Mouse (Mus musculus): Measurements from ENCODE around the gene Lgals4. TPM values are rescaled to one million over a fixed set of nuclear protein-coding genes. Genes with fewer than 3 reads are reported as not detected.
"Not testable (repeated sequence)": the region's sequence is repeated elsewhere in the genome, so short reads cannot be mapped to it uniquely, and the experiment has no call there.

Lgals4 gene
- polyA plus RNA-seq, 1 experiment from 2014 or later = 17.4 TPM

DNA sequence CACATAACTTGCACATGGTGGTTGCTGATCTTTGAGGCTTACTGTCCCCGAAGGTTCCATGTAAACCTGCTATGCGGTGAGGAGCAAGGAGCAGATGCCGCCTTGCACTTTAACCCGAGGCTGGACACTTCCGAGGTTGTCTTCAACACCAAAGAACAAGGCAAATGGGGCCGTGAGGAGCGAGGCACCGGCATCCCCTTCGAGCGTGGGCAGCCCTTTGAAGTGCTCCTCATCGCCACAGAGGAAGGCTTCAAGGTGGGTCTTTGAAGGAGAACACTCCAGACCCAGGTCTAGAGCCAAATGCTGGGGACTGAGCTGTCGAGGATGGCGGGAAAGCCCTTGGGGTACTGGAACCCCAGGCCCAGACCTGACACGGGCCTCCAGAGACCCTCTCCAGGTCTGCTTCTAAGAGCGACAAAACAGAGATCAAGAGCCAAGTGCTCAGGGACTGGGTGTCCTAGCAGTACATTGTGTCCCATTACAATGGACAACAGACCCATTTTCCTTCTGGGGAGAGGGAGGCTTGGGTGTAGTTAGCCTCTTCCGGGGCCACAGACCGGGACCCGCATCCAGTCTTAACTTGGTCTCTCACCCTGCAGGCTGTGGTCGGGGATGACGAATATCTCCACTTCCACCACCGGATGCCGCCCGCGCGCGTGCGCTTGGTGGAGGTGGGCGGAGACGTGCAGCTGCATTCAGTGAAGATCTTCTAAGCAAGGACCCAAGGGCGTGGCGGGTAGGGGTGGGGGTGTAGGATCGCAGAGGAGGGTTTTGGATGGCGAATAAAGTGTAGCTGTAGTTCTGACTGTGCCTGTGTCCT lies 32.0 kb downstream of the Lgals4 start:
- peak overlapping the region; percentile 69 for H3K9ac ChIP-seq (ENCODE audit: low read length)
- H3K4me2 ChIP-seq (ENCODE audit: low read depth, low read length) = peak overlapping the region; percentile 70
- H3K36me3 ChIP-seq (ENCODE audit: control insufficient read depth, insufficient read depth) = no peaks in the 10 kb centered on the region
- WGBS = 39% methylated on average over 33 of the region's 33 CpGs
- peaks cover 9% of the 10 kb centered on the region for H3K4me1 ChIP-seq (ENCODE audit: control insufficient read depth, insufficient read depth, low read length)
- H3K4me3 ChIP-seq (ENCODE audit: low read length) = peak overlapping the region; percentile 34
- ATAC-seq (replicated peaks; ENCODE audit: extremely low read depth, insufficient read depth, low FRiP score) = peak; percentile 62
- no peaks in the 10 kb centered on the region for H3K27me3 ChIP-seq (ENCODE audit: control insufficient read depth, insufficient read depth, low read length)
- peaks cover 4% of the 10 kb centered on the region for H3K9me3 ChIP-seq (replicated peaks; ENCODE audit: control insufficient read depth, low read length)
- peak overlapping the region; percentile 50; the same call in 1 of the 2 replicates for H3K27ac ChIP-seq (ENCODE audit: low read length)

DNA sequence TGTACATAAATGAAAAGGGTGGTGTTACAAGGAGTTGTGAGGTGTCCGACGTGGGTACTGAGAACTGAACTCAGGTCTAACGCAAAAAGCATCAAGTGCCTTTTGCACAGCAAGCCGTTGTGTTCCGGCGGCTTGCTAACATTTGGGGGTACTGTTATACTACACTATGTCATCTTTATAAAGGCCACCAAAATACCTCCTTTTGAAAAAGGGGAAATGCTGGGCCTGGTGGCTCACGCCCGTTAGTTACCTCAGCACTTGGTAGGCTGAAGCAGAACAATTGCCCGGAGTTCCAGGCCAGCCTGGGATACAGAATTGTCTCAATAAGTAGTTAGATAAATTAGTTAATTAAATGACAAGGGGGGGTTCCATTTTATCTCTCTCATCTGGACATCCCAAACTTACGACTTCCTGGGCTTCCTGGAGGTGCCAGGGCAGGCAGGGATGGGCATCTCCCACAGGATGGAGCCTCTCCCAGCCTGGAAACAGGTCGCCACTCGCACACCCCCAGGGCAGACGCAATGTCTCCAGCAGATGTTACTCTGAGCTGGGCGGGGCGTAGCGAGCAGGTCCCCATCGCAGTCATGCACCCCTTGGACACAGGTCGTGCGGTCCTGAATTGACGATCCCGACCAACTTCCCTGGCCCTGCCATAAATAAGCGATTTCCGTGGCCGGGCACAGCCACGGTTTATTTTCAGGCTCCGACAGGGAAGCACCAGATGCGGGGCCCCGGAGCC lies 33.3 kb downstream of the Lgals4 start:
- no peak overlapping the region for H3K9ac ChIP-seq (ENCODE audit: low read length)
- H3K4me1 ChIP-seq (ENCODE audit: control insufficient read depth, insufficient read depth, low read length) = peaks cover 9% of the 10 kb centered on the region
- 90% methylated on average over 28 of the region's 28 CpGs for WGBS
- no peaks in the 10 kb centered on the region for H3K36me3 ChIP-seq (ENCODE audit: control insufficient read depth, insufficient read depth)
- H3K27me3 ChIP-seq (ENCODE audit: control insufficient read depth, insufficient read depth, low read length) = no peaks in the 10 kb centered on the region
- H3K4me2 ChIP-seq (ENCODE audit: low read depth, low read length) = no peak overlapping the region
- no peaks in the 10 kb centered on the region for H3K9me3 ChIP-seq (replicated peaks; ENCODE audit: control insufficient read depth, low read length)
- no peak overlapping the region for H3K4me3 ChIP-seq (ENCODE audit: low read length)
- no peak for ATAC-seq (replicated peaks; ENCODE audit: extremely low read depth, insufficient read depth, low FRiP score)
- no peak overlapping the region for H3K27ac ChIP-seq (ENCODE audit: low read length)

DNA sequence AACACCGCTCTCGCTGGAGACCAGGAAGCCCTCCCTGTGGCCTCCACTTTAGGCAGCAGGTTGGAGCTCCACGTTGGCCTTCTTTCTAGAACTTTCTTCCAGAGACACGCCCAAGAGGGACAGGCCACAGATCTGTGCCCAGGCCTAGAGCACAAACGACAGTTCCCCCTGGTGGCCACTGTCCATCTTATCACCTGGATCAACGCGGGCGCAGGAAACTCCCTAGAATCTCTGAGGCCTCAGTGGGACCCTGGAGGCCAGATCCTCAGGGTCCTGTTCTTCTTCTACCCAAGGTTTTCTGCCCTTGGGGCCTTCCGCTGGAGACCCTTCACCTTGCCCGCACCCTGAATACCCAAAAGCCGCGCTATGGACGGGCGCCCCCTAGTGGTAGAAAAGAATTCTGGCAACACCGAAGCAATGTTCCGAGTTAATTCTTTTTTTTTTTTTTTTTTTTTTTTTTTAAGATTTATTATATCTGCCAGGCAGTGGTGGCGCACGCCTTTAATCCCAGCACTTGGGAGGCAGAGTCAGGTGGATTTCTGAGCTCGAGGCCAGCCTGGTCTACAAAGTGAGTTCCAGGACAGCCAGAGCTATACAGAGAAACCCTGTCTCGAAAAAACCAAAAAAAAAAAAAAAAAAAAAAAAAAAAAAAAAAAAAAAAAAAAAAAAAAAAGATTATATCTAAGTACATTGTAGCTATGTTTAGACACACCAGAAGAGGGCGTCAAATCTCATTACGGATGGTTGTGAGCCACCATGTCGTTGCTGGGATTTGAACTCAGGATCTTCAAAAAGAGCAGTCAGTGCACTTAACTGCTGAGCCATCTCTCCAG lies 34.1 kb downstream of the Lgals4 start:
- not testable (repeated sequence) for H3K27me3 ChIP-seq (ENCODE audit: control insufficient read depth, insufficient read depth, low read length); H3K36me3 ChIP-seq (ENCODE audit: control insufficient read depth, insufficient read depth); H3K4me1 ChIP-seq (ENCODE audit: control insufficient read depth, insufficient read depth, low read length); ATAC-seq (replicated peaks; ENCODE audit: extremely low read depth, insufficient read depth, low FRiP score); H3K9me3 ChIP-seq (replicated peaks; ENCODE audit: control insufficient read depth, low read length); H3K27ac ChIP-seq (ENCODE audit: low read length)
- 19% methylated on average over 23 of the region's 23 CpGs for WGBS
- H3K4me3 ChIP-seq (ENCODE audit: low read length) = peak overlapping the region; percentile 27
- H3K4me2 ChIP-seq (ENCODE audit: low read depth, low read length) = peak overlapping the region; percentile 56
- 0 out of 2 replicates have a peak overlapping the region, but pooled peaks have one; percentile 54 for H3K9ac ChIP-seq (ENCODE audit: low read length)

DNA sequence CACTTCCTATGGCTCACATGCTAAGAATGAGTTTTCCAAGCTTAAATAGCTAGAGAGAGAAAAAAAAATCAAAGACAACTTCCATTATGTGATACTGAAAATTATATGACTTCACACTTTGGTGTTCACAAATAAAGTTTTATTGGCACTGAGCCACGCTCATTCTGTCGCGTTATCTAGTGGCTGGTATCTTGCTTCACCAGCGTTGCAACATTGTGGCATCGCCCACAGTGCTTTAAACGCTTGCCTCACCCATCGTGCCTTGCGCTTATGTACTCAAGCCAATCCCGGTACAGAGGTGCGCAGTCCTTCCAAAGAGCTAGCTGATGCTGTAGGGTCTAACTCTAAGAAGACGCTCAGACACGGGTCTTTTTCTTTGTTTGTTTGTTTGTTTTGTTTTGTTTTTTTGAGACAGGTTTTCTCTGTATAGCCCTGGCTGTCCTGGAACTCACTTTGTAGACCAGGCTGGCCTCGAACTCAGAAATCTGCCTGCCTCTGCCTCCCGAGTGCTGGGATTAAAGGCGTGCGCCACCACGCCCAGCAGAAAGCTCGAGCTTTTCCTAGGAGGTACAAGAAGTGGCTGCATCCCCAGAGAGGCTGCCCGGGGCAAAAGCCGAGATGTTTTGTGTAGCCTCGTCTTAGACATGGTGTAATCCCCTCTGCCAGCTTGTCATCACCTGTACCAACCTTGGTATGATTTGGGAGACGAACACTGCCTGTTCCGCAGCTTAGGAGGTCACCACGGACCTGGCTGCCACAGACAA lies 37.4 kb downstream of the Lgals4 start:
- 79% methylated on average over 23 of the region's 24 CpGs for WGBS
- ATAC-seq (replicated peaks; ENCODE audit: extremely low read depth, insufficient read depth, low FRiP score) = no peak
- no peaks in the 10 kb centered on the region for H3K27me3 ChIP-seq (ENCODE audit: control insufficient read depth, insufficient read depth, low read length)
- no peaks in the 10 kb centered on the region for H3K36me3 ChIP-seq (ENCODE audit: control insufficient read depth, insufficient read depth)
- 0 out of 2 replicates have a peak, but pooled peaks cover 3% of the 10 kb centered on the region for H3K4me1 ChIP-seq (ENCODE audit: control insufficient read depth, insufficient read depth, low read length)
- no peak overlapping the region for H3K27ac ChIP-seq (ENCODE audit: low read length)
- no peak overlapping the region for H3K4me2 ChIP-seq (ENCODE audit: low read depth, low read length)
- no peak overlapping the region for H3K4me3 ChIP-seq (ENCODE audit: low read length)
- no peak overlapping the region for H3K9ac ChIP-seq (ENCODE audit: low read length)
- no peaks in the 10 kb centered on the region for H3K9me3 ChIP-seq (replicated peaks; ENCODE audit: control insufficient read depth, low read length)

DNA sequence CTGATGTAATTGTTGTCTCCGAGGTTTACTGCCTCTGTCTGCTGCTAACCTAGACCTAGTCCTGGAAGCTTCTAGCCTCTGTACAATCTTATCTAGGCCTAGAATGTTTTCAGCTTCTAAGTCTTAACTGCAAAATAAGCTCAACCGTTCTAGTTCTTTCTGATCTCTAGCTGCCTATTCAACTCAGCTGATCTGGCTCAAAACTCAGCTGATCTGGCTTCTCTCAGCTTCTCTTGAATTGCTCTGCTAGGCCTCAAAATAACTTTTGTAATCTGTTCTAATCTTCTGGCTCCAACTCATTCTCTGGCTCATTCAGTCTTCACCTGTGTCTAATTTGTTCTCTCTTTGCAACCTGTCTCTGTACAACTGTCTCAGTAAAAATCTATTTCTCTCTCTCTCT lies 40.9 kb downstream of the Lgals4 start:
- Histone ChIP-seq H3K27me3 (ENCODE audit: control insufficient read depth, insufficient read depth, low read length) (no peaks in the 10 kb centered on the region), H3K9ac (ENCODE audit: low read length) (no peak overlapping the region), H3K4me1 (ENCODE audit: control insufficient read depth, insufficient read depth, low read length) (no peaks in the 10 kb centered on the region), H3K27ac (ENCODE audit: low read length) (no peak overlapping the region), H3K4me2 (ENCODE audit: low read depth, low read length) (no peak overlapping the region), H3K4me3 (ENCODE audit: low read length) (no peak overlapping the region), H3K36me3 (ENCODE audit: control insufficient read depth, insufficient read depth) (no peaks in the 10 kb centered on the region), H3K9me3 (replicated peaks; ENCODE audit: control insufficient read depth, low read length) (no peaks in the 10 kb centered on the region)
- no peak for ATAC-seq (replicated peaks; ENCODE audit: extremely low read depth, insufficient read depth, low FRiP score)
- 50% methylated on average over 2 of the region's 2 CpGs for WGBS

DNA sequence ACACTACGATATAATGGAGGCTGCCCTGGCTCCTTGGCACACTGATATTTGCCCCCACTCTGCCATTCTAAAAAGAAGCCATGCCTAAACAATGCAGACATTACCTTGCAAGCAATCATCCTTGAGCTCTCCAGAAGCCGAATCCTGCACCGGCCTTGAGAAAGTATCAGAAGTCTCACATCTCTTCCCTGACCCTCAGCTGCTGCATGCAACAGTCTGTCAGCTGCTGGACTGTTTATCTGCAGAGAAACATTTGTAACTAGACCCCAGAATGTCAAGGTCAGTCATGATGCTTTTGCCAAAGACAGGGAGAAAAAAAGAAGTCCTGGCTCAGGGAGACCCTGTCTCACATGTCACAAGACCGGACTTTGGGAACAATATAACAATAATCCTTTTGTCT lies 42.4 kb downstream of the Lgals4 start:
- no peaks in the 10 kb centered on the region for H3K9me3 ChIP-seq (replicated peaks; ENCODE audit: control insufficient read depth, low read length)
- no peaks in the 10 kb centered on the region for H3K4me1 ChIP-seq (ENCODE audit: control insufficient read depth, insufficient read depth, low read length)
- no peak for ATAC-seq (replicated peaks; ENCODE audit: extremely low read depth, insufficient read depth, low FRiP score)
- H3K36me3 ChIP-seq (ENCODE audit: control insufficient read depth, insufficient read depth) = no peaks in the 10 kb centered on the region
- no peak overlapping the region for H3K27ac ChIP-seq (ENCODE audit: low read length)
- H3K27me3 ChIP-seq (ENCODE audit: control insufficient read depth, insufficient read depth, low read length) = no peaks in the 10 kb centered on the region
- WGBS = 63% methylated on average over 4 of the region's 4 CpGs
- H3K4me3 ChIP-seq (ENCODE audit: low read length) = no peak overlapping the region
- no peak overlapping the region for H3K9ac ChIP-seq (ENCODE audit: low read length)
- H3K4me2 ChIP-seq (ENCODE audit: low read depth, low read length) = no peak overlapping the region

DNA sequence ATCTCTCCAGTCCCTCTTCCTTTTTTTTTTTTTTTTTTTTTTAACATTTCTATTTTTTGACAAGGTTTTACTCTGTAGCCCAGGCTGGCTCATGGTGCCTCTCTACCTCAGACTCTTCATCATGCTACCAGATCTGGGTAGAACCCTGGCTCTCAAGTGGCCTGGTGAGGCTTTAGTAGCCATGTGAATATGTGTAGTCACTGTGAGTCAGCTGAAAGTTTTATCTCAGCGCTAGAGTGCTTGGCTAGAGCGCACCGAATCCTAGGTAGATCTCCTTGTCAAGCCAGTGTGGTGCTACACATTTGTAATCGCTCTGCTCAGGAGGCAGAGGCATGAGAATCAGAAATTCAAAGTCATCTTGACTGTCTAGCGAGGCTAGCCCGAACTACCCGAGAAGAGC lies 43.5 kb downstream of the Lgals4 start:
- 75% methylated on average over 7 of the region's 7 CpGs for WGBS
- H3K27ac ChIP-seq (ENCODE audit: low read length) = no peak overlapping the region
- ATAC-seq (replicated peaks; ENCODE audit: extremely low read depth, insufficient read depth, low FRiP score) = no peak

DNA sequence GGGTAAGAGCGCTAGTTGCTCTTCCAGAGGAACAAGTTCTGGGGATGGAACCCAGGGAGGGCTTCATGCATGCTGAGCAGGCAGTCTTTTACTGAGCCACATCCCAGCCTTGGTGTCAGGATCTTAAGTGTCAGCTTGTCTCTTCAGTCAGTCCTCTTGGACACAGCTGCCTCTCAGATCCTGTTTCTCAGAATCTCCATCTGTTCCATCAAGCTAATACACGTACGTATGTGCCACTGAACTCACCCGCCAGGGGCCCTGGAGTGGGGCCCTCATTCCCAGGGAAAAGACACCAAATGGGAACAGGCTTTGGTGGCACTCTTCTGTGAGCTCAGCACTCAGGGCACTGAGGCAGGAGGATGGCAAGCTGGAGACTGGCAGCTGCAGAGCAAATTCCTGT lies 44.2 kb downstream of the Lgals4 start:
- ATAC-seq (replicated peaks; ENCODE audit: extremely low read depth, insufficient read depth, low FRiP score) = no peak
- Histone ChIP-seq H3K36me3 (ENCODE audit: control insufficient read depth, insufficient read depth) (no peaks in the 10 kb centered on the region), H3K4me3 (ENCODE audit: low read length) (no peak overlapping the region), H3K4me2 (ENCODE audit: low read depth, low read length) (no peak overlapping the region), H3K27me3 (ENCODE audit: control insufficient read depth, insufficient read depth, low read length) (no peaks in the 10 kb centered on the region), H3K4me1 (ENCODE audit: control insufficient read depth, insufficient read depth, low read length) (no peaks in the 10 kb centered on the region), H3K27ac (ENCODE audit: low read length) (no peak overlapping the region), H3K9me3 (replicated peaks; ENCODE audit: control insufficient read depth, low read length) (no peaks in the 10 kb centered on the region), H3K9ac (ENCODE audit: low read length) (no peak overlapping the region)
- 67% methylated on average over 4 of the region's 4 CpGs for WGBS

More for the DNA sequence above, 43.5 kb downstream of the Lgals4 start:
- no peak overlapping the region for H3K4me3 ChIP-seq (ENCODE audit: low read length)
- H3K4me2 ChIP-seq (ENCODE audit: low read depth, low read length) = no peak overlapping the region
- no peaks in the 10 kb centered on the region for H3K27me3 ChIP-seq (ENCODE audit: control insufficient read depth, insufficient read depth, low read length)
- no peaks in the 10 kb centered on the region for H3K9me3 ChIP-seq (replicated peaks; ENCODE audit: control insufficient read depth, low read length)
- no peak overlapping the region for H3K9ac ChIP-seq (ENCODE audit: low read length)
- H3K36me3 ChIP-seq (ENCODE audit: control insufficient read depth, insufficient read depth) = no peaks in the 10 kb centered on the region
- H3K4me1 ChIP-seq (ENCODE audit: control insufficient read depth, insufficient read depth, low read length) = no peaks in the 10 kb centered on the region

Measured in heart, embryonic 16.5 days (tissue).